Mouse (Mus musculus): ENCODE results near the gene Krt28. TPM values are rescaled to one million over a fixed set of nuclear protein-coding genes. Genes with fewer than 3 reads are reported as not detected.

Krt28 gene
- total and polyA plus RNA-seq, 2 experiments from 2014 or later = 0.33 to 0.93 TPM

DNA sequence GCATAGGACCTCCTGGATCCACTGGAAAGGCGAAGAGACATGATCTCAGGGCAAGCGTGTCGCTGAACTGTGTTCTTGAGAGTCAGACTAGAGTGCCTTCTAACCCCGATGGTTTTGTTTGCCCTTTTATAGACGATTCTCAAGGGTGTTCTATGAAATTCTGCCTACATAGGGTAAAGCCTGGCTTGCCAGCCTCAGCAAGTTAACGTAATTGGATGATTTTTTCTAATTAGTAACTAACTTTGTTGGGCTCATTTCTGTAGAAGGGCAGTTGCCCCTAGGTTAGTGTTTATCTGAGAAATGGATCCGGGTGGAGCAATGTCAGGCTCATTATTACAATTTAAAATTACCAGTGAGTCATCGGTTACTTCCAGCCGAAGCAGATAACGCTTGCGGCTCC is 51.9 kb downstream of the Krt28 start, which contains the start of gene Krt25:
Gene Krt25 (minus strand): TSS at position 101 of the 400 bp plus-strand sequence.
- Histone ChIP-seq H3K4me3 (ENCODE audit: low read depth, low read length) (no peak within 1 kb of the TSS), H3K9me3 (ENCODE audit: low read length) (no peaks in the 10 kb centered on the region), H3K9ac (replicated peaks; ENCODE audit: low read length, poor library complexity, severe bottlenecking) (no peak within 1 kb of the TSS), H3K27me3 (ENCODE audit: insufficient read depth, low read length) (no peaks in the 10 kb centered on the region), H3K36me3 (ENCODE audit: insufficient read depth, low read length) (no peaks in the 10 kb centered on the region), H3K27ac (ENCODE audit: low read depth, low read length) (no peak within 1 kb of the TSS), H3K4me2 (ENCODE audit: low read depth, low read length, poor library complexity, severe bottlenecking) (no peak within 1 kb of the TSS), H3K4me1 (ENCODE audit: insufficient read depth, low read length) (no peaks in the 10 kb centered on the region)
- no peak for DNase-seq (ENCODE audit: low spot score)
- WGBS = 94% methylated on average over 11 of the region's 11 CpGs
- TF ChIP-seq CTCF (IDR thresholded peaks at IDR 0.05) = no peak
- no peak for ATAC-seq (ENCODE audit: low FRiP score)

DNA sequence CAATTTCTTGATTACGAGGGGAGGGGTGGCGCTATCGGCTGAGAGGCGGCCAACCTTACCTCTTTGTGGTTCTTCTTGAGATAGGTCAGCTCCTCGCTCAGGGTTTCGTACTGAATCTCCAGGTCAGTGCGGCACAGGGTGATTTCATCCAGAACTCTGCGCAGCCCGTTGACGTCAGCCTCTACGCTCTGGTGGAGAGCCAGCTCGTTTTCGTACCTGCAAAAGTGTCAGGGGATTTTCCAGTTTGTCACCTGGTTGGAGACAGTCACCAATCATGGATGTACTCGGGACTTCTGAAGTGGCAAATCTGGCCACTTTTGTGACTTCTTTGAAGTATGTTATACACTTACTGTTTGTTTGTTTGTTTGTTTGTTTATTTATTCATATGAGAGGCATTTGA is 53.6 kb downstream of the Krt28 start:
- TF ChIP-seq CTCF (IDR thresholded peaks at IDR 0.05) = no peak
- no peak overlapping the region for H3K4me2 ChIP-seq (ENCODE audit: low read depth, low read length, poor library complexity, severe bottlenecking)
- H3K27me3 ChIP-seq (ENCODE audit: insufficient read depth, low read length) = no peaks in the 10 kb centered on the region
- no peaks in the 10 kb centered on the region for H3K4me1 ChIP-seq (ENCODE audit: insufficient read depth, low read length)
- no peaks in the 10 kb centered on the region for H3K36me3 ChIP-seq (ENCODE audit: insufficient read depth, low read length)
- H3K4me3 ChIP-seq (ENCODE audit: low read depth, low read length) = no peak overlapping the region
- WGBS = 94% methylated on average over 14 of the region's 14 CpGs
- no peak for ATAC-seq (ENCODE audit: low FRiP score)
- DNase-seq (ENCODE audit: low spot score) = no peak
- no peak overlapping the region for H3K27ac ChIP-seq (ENCODE audit: low read depth, low read length)
- H3K9me3 ChIP-seq (ENCODE audit: low read length) = no peaks in the 10 kb centered on the region
- no peak overlapping the region for H3K9ac ChIP-seq (replicated peaks; ENCODE audit: low read length, poor library complexity, severe bottlenecking)

DNA sequence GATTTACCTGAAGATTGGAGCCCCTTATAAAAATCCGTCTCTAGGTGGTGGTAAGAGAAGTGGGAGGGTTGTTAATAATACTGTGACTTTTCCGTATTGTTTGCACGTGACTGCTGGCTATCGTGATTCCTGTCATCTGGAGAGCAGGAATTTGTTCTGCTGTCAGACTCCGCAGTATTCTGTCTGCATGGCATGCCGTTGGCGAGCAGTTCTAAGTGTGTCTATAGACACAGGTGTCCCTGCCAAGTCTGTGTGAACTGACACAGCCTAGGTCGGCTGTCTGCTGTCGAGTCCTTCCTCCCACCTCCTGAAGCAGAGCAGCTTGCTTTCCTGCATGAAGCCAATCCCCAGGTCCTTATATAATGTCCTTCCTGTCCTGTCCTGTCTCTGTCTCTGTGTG is 55.6 kb downstream of the Krt28 start:
- Histone ChIP-seq H3K9ac (replicated peaks; ENCODE audit: low read length, poor library complexity, severe bottlenecking) (no peak overlapping the region), H3K36me3 (ENCODE audit: insufficient read depth, low read length) (no peaks in the 10 kb centered on the region), H3K27ac (ENCODE audit: low read depth, low read length) (no peak overlapping the region), H3K4me3 (ENCODE audit: low read depth, low read length) (no peak overlapping the region), H3K27me3 (ENCODE audit: insufficient read depth, low read length) (no peaks in the 10 kb centered on the region), H3K4me2 (ENCODE audit: low read depth, low read length, poor library complexity, severe bottlenecking) (no peak overlapping the region), H3K4me1 (ENCODE audit: insufficient read depth, low read length) (no peaks in the 10 kb centered on the region), H3K9me3 (ENCODE audit: low read length) (no peaks in the 10 kb centered on the region)
- ATAC-seq (ENCODE audit: low FRiP score) (no peak), DNase-seq (ENCODE audit: low spot score) (no peak)
- TF ChIP-seq CTCF (IDR thresholded peaks at IDR 0.05) = no peak
- 72% methylated on average over 9 of the region's 9 CpGs for WGBS

DNA sequence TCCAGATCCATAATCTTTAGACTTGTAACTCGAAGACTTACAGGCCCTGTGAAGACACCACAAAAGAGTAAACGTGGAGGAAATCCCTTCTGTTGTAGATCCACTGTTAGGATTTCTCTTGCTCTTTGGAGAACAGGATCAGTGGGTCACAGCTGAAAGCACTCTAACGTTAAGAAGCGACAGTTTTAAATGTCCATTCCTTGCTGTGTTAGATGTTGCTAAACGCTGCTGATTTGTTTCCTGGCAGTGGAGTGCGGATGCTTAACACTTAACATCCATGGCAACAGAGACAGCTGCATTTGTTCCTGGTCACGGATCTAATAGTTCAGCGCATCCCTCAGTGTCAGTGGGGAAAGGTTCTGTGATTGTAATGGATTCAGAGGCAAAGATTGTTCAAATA is 58.2 kb downstream of the Krt28 start:
- Histone ChIP-seq H3K4me2 (ENCODE audit: low read depth, low read length, poor library complexity, severe bottlenecking) (no peak overlapping the region), H3K27me3 (ENCODE audit: insufficient read depth, low read length) (no peaks in the 10 kb centered on the region), H3K4me3 (ENCODE audit: low read depth, low read length) (no peak overlapping the region), H3K4me1 (ENCODE audit: insufficient read depth, low read length) (no peaks in the 10 kb centered on the region), H3K36me3 (ENCODE audit: insufficient read depth, low read length) (no peaks in the 10 kb centered on the region), H3K9me3 (ENCODE audit: low read length) (no peaks in the 10 kb centered on the region), H3K9ac (replicated peaks; ENCODE audit: low read length, poor library complexity, severe bottlenecking) (no peak overlapping the region), H3K27ac (ENCODE audit: low read depth, low read length) (no peak overlapping the region)
- ATAC-seq (ENCODE audit: low FRiP score) (no peak), DNase-seq (ENCODE audit: low spot score) (no peak)
- no peak for TF ChIP-seq CTCF (IDR thresholded peaks at IDR 0.05)
- WGBS = 29% methylated on average over 8 of the region's 8 CpGs

Other genes starting within 250 kb of the Krt28 start
- gene Ccr7, start 219.8 kb downstream of the Krt28 start, total RNA-seq (2014; rRNA removed) = not detected in 2 replicates
- not detected in 2 replicates for gene Ccr7, start 219.8 kb downstream of the Krt28 start, polyA plus RNA-seq (2015; fragmentation: Nextera tagmentation; extraction: Ambion mirVana)
- gene Smarce1, start 143.9 kb downstream of the Krt28 start, total RNA-seq (2014; rRNA removed) = 94.9 and 116 TPM in 2 replicates
- 170 and 184 TPM in 2 replicates for gene Smarce1, start 143.9 kb downstream of the Krt28 start, polyA plus RNA-seq (2015; fragmentation: Nextera tagmentation; extraction: Ambion mirVana)
- gene Krt222, start 130.8 kb downstream of the Krt28 start, total RNA-seq (2014; rRNA removed) = 10.6 and 11.6 TPM in 2 replicates
- 13.6 and 14.4 TPM in 2 replicates for gene Krt222, start 130.8 kb downstream of the Krt28 start, polyA plus RNA-seq (2015; fragmentation: Nextera tagmentation; extraction: Ambion mirVana)
- not detected in 2 replicates for gene Krt24, start 89.6 kb downstream of the Krt28 start, total RNA-seq (2014; rRNA removed)
- gene Krt24, start 89.6 kb downstream of the Krt28 start, polyA plus RNA-seq (2015; fragmentation: Nextera tagmentation; extraction: Ambion mirVana) = 0.07 and 0.21 TPM in 2 replicates
- gene Krt25, start 52.0 kb downstream of the Krt28 start, total RNA-seq (2014; rRNA removed) = 0.11 and 0.19 TPM in 2 replicates
- 0.29 and 0.54 TPM in 2 replicates for gene Krt25, start 52.0 kb downstream of the Krt28 start, polyA plus RNA-seq (2015; fragmentation: Nextera tagmentation; extraction: Ambion mirVana)
- gene Krt26, start 36.9 kb downstream of the Krt28 start, total RNA-seq (2014; rRNA removed) = 0.11 and 1.2 TPM in 2 replicates
- 0.46 and 0.54 TPM in 2 replicates for gene Krt26, start 36.9 kb downstream of the Krt28 start, polyA plus RNA-seq (2015; fragmentation: Nextera tagmentation; extraction: Ambion mirVana)
- gene Krt27, start 23.8 kb downstream of the Krt28 start, total RNA-seq (2014; rRNA removed) = 1.0 TPM in 1 of 2 replicates, not detected in the other
- 0.22 and 0.28 TPM in 2 replicates for gene Krt27, start 23.8 kb downstream of the Krt28 start, polyA plus RNA-seq (2015; fragmentation: Nextera tagmentation; extraction: Ambion mirVana)
- gene Krt10, start 14.5 kb upstream of the Krt28 start, total RNA-seq (2014; rRNA removed) = 6.7 and 18.3 TPM in 2 replicates
- 35.7 and 39.2 TPM in 2 replicates for gene Krt10, start 14.5 kb upstream of the Krt28 start, polyA plus RNA-seq (2015; fragmentation: Nextera tagmentation; extraction: Ambion mirVana)
- 2.0 TPM in 1 of 2 replicates, not detected in the other for gene Krt12, start 47.4 kb upstream of the Krt28 start, total RNA-seq (2014; rRNA removed)
- gene Krt12, start 47.4 kb upstream of the Krt28 start, polyA plus RNA-seq (2015; fragmentation: Nextera tagmentation; extraction: Ambion mirVana) = 0.21 and 0.31 TPM in 2 replicates
- gene Krt20, start 63.2 kb upstream of the Krt28 start, total RNA-seq (2014; rRNA removed) = not detected in 2 replicates
- gene Krt20, start 63.2 kb upstream of the Krt28 start, polyA plus RNA-seq (2015; fragmentation: Nextera tagmentation; extraction: Ambion mirVana) = 0.13 and 0.36 TPM in 2 replicates
- gene Krt23, start 118.2 kb upstream of the Krt28 start, total RNA-seq (2014; rRNA removed) = 0.16 TPM in 1 of 2 replicates, not detected in the other
- gene Krt23, start 118.2 kb upstream of the Krt28 start, polyA plus RNA-seq (2015; fragmentation: Nextera tagmentation; extraction: Ambion mirVana) = 0.32 TPM in 1 of 2 replicates, not detected in the other
- gene Krt39, start 146.4 kb upstream of the Krt28 start, total RNA-seq (2014; rRNA removed) = not detected in 2 replicates
- not detected in 2 replicates for gene Krt39, start 146.4 kb upstream of the Krt28 start, polyA plus RNA-seq (2015; fragmentation: Nextera tagmentation; extraction: Ambion mirVana)
- gene Krt40, start 168.3 kb upstream of the Krt28 start, total RNA-seq (2014; rRNA removed) = not detected in 2 replicates
- gene Krt40, start 168.3 kb upstream of the Krt28 start, polyA plus RNA-seq (2015; fragmentation: Nextera tagmentation; extraction: Ambion mirVana) = not detected in 2 replicates
- not detected in 2 replicates for gene Krtap3-3, start 176.0 kb upstream of the Krt28 start, total RNA-seq (2014; rRNA removed)
- not detected in 2 replicates for gene Krtap3-3, start 176.0 kb upstream of the Krt28 start, polyA plus RNA-seq (2015; fragmentation: Nextera tagmentation; extraction: Ambion mirVana)
- not detected in 2 replicates for gene Krtap3-2, start 181.9 kb upstream of the Krt28 start, total RNA-seq (2014; rRNA removed)
- not detected in 2 replicates for gene Krtap3-2, start 181.9 kb upstream of the Krt28 start, polyA plus RNA-seq (2015; fragmentation: Nextera tagmentation; extraction: Ambion mirVana)
- gene Gm11939, start 184.6 kb upstream of the Krt28 start, total RNA-seq (2014; rRNA removed) = not detected in 2 replicates
- gene Gm11939, start 184.6 kb upstream of the Krt28 start, polyA plus RNA-seq (2015; fragmentation: Nextera tagmentation; extraction: Ambion mirVana) = not detected in 2 replicates
- not detected in 2 replicates for gene Krtap3-1, start 191.7 kb upstream of the Krt28 start, total RNA-seq (2014; rRNA removed)
- not detected in 2 replicates for gene Krtap3-1, start 191.7 kb upstream of the Krt28 start, polyA plus RNA-seq (2015; fragmentation: Nextera tagmentation; extraction: Ambion mirVana)
- gene Krtap1-5, start 206.1 kb upstream of the Krt28 start, total RNA-seq (2014; rRNA removed) = not detected in 2 replicates
- not detected in 2 replicates for gene Krtap1-5, start 206.1 kb upstream of the Krt28 start, polyA plus RNA-seq (2015; fragmentation: Nextera tagmentation; extraction: Ambion mirVana)
- gene Krtap1-4, start 208.8 kb upstream of the Krt28 start, total RNA-seq (2014; rRNA removed) = not detected in 2 replicates
- gene Krtap1-4, start 208.8 kb upstream of the Krt28 start, polyA plus RNA-seq (2015; fragmentation: Nextera tagmentation; extraction: Ambion mirVana) = not detected in 2 replicates
- gene Krtap1-3, start 216.4 kb upstream of the Krt28 start, total RNA-seq (2014; rRNA removed) = not detected in 2 replicates
- not detected in 2 replicates for gene Krtap1-3, start 216.4 kb upstream of the Krt28 start, polyA plus RNA-seq (2015; fragmentation: Nextera tagmentation; extraction: Ambion mirVana)
- not detected in 2 replicates for gene Krtap9-3, start 223.2 kb upstream of the Krt28 start, total RNA-seq (2014; rRNA removed)
- gene Krtap9-3, start 223.2 kb upstream of the Krt28 start, polyA plus RNA-seq (2015; fragmentation: Nextera tagmentation; extraction: Ambion mirVana) = not detected in 2 replicates
- gene Gm11938, start 228.4 kb upstream of the Krt28 start, total RNA-seq (2014; rRNA removed) = not detected in 2 replicates
- gene Gm11938, start 228.4 kb upstream of the Krt28 start, polyA plus RNA-seq (2015; fragmentation: Nextera tagmentation; extraction: Ambion mirVana) = not detected in 2 replicates
- gene Gm11937, start 235.3 kb upstream of the Krt28 start, total RNA-seq (2014; rRNA removed) = not detected in 2 replicates
- not detected in 2 replicates for gene Gm11937, start 235.3 kb upstream of the Krt28 start, polyA plus RNA-seq (2015; fragmentation: Nextera tagmentation; extraction: Ambion mirVana)
- not detected in 2 replicates for gene Krtap2-4, start 239.9 kb upstream of the Krt28 start, total RNA-seq (2014; rRNA removed)
- not detected in 2 replicates for gene Krtap2-4, start 239.9 kb upstream of the Krt28 start, polyA plus RNA-seq (2015; fragmentation: Nextera tagmentation; extraction: Ambion mirVana)
- not detected in 2 replicates for gene Gm11562, start 245.5 kb upstream of the Krt28 start, total RNA-seq (2014; rRNA removed)
- gene Gm11562, start 245.5 kb upstream of the Krt28 start, polyA plus RNA-seq (2015; fragmentation: Nextera tagmentation; extraction: Ambion mirVana) = not detected in 2 replicates

All from midbrain, postnatal 0 days (tissue).